Mouse (Mus musculus): ENCODE measurements at regions not wholly inside any gene's neighbourhood (a gene's known extent, or its start where the extent isn't known, plus 50 kb on each side); places are given as distances from the start of the nearest gene placed in this dataset.

DNA sequence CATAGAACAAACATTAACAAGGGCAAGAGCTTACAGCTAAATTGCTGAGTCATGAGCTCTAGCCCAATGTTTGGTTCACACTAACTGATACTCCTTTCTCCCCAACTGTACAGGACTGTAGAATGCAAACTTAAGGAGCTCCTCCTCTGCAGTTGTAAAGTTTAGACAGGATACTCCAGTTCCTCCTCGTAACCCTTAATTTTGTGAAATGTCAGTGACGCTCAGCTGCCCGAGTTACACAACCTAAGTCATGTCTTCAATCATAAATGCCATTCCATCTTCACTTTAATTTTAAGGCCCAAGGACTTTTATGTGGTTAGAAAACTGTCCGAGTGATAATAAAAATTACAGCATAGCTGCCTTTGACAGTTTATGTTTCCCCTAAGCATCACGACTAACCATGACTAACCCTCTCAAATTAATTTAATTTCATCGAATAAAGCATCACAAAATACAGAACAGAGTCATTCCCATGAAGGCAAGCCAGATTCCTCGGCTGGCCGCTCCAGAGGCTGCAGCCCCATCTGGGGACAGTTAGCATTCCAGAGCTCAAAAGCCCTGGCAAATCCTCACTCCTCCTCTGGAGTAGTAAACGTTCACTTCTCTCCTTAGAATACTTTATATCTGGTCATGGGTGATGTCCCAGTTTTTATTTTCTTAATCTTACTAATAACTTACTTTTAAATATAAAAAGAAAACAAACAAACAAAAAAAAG is 200.9 kb upstream of the Tll1 start:
- TF ChIP-seq CTCF (conservative IDR thresholded peaks at IDR 0.05; ENCODE audit: insufficient read depth, insufficient read length, low read depth, low read length) = no peak
- TF ChIP-seq POLR2A (IDR thresholded peaks at IDR 0.05; ENCODE audit: low read depth, low read length) = no peak
